ENCODE assay signal across 23 mouse cellular contexts in genomic region chr4:80691774-80692485, GRCm38 (mm10).
DNase-seq lines count a peak whose midpoint lies in the region; ATAC-seq lines count a peak whose summit lies in the region.
"Had no signal": no experiment of that assay in that cellular context is flagged by ENCODE, and none has a peak within 500 bp of the region (broad histone marks: within the 10 kb centered on the region; RNA-seq: fewer than 3 reads in every experiment).

No protein-coding gene starts in this region.

- H3K9me3 ChIP-seq in kidney, embryonic 15.5 days (replicated peaks): no peaks in the 10 kb centered on the region
- H3K9me3 ChIP-seq in limb, embryonic 13.5 days: no peaks in the 10 kb centered on the region
- H3K9me3 ChIP-seq in limb, embryonic 10.5 days (replicated peaks): no peaks in the 10 kb centered on the region
- H3K9me3 ChIP-seq: embryonic facial prominence, embryonic 13.5 days; embryonic facial prominence, embryonic 15.5 days; forebrain, embryonic 10.5 days; forebrain, embryonic 12.5 days had no signal

- H3K27me3 ChIP-seq in kidney, embryonic 15.5 days: no peaks in the 10 kb centered on the region
- no peaks in the 10 kb centered on the region for H3K27me3 ChIP-seq in limb, embryonic 13.5 days
- no peaks in the 10 kb centered on the region for H3K27me3 ChIP-seq in limb, embryonic 10.5 days (ENCODE audit: low read depth, poor library complexity, severe bottlenecking)
- H3K27me3 ChIP-seq: embryonic facial prominence, embryonic 13.5 days; embryonic facial prominence, embryonic 15.5 days; forebrain, embryonic 12.5 days had no signal

- H3K9ac ChIP-seq in kidney, embryonic 15.5 days: no peak overlapping the region
- no peak overlapping the region for H3K9ac ChIP-seq in limb, embryonic 13.5 days
- H3K9ac ChIP-seq: embryonic facial prominence, embryonic 13.5 days; embryonic facial prominence, embryonic 15.5 days; forebrain, embryonic 12.5 days had no signal

- no peaks in the 10 kb centered on the region for H3K36me3 ChIP-seq in kidney, embryonic 15.5 days
- no peaks in the 10 kb centered on the region for H3K36me3 ChIP-seq in limb, embryonic 13.5 days
- no peaks in the 10 kb centered on the region for H3K36me3 ChIP-seq in limb, embryonic 10.5 days
- H3K36me3 ChIP-seq: embryonic facial prominence, embryonic 13.5 days; embryonic facial prominence, embryonic 15.5 days; forebrain, embryonic 10.5 days; forebrain, embryonic 12.5 days had no signal

- peak overlapping the region; percentile 56; the same call in 1 of the 2 replicates for H3K27ac ChIP-seq in kidney, embryonic 15.5 days
- H3K27ac ChIP-seq in limb, embryonic 13.5 days: no peak overlapping the region
- no peak overlapping the region for H3K27ac ChIP-seq in limb, embryonic 10.5 days
- H3K27ac ChIP-seq: embryonic facial prominence, embryonic 13.5 days; embryonic facial prominence, embryonic 15.5 days; forebrain, embryonic 10.5 days; forebrain, embryonic 12.5 days had no signal

- 88% methylated on average over 3 of the region's 3 CpGs for WGBS in kidney, embryonic 15.5 days
- WGBS in limb, embryonic 13.5 days: 71% methylated on average over 3 of the region's 3 CpGs
- WGBS in limb, embryonic 10.5 days: 92% methylated on average over 3 of the region's 3 CpGs

- H3K4me2 ChIP-seq in kidney, embryonic 15.5 days: no peak overlapping the region
- H3K4me2 ChIP-seq in limb, embryonic 13.5 days (replicated peaks): no peak overlapping the region
- H3K4me2 ChIP-seq: embryonic facial prominence, embryonic 13.5 days; embryonic facial prominence, embryonic 15.5 days; forebrain, embryonic 12.5 days had no signal

- no peak overlapping the region for H3K4me3 ChIP-seq in kidney, embryonic 15.5 days (replicated peaks)
- H3K4me3 ChIP-seq in limb, embryonic 13.5 days: no peak overlapping the region
- no peak overlapping the region for H3K4me3 ChIP-seq in limb, embryonic 10.5 days
- H3K4me3 ChIP-seq: embryonic facial prominence, embryonic 13.5 days; embryonic facial prominence, embryonic 15.5 days; erythroblast, embryonic 14.5 days; forebrain, embryonic 10.5 days; forebrain, embryonic 12.5 days had no signal

- no peaks in the 10 kb centered on the region for H3K4me1 ChIP-seq in kidney, embryonic 15.5 days
- H3K4me1 ChIP-seq in limb, embryonic 13.5 days: no peaks in the 10 kb centered on the region
- H3K4me1 ChIP-seq in limb, embryonic 10.5 days: no peaks in the 10 kb centered on the region
- H3K4me1 ChIP-seq: embryonic facial prominence, embryonic 13.5 days; embryonic facial prominence, embryonic 15.5 days; forebrain, embryonic 10.5 days; forebrain, embryonic 12.5 days had no signal

- peak; percentile 54 for DNase-seq in kidney, adult 9 months
- DNase-seq in kidney, postnatal 14 days: no peak
- no peak for DNase-seq in kidney, postnatal 25 days
- no peak for DNase-seq in limb, embryonic 10.5 days (ENCODE audit: low spot score)
- no peak for DNase-seq in thymus, adult 18-20 months
- DNase-seq: adrenal gland, adult 2 months; adrenal gland, postnatal 10 days; adrenal gland, postnatal 25 days; cerebellum, adult 11 months; cerebellum, adult 18-20 months; cerebellum, adult 8-10 months; cerebellum, adult 9-11 months; cerebellum, postnatal 14 days; cerebellum, postnatal 36 days; embryo, embryonic 11 days had no signal

- peak; percentile 90 for ATAC-seq in kidney, embryonic 15.5 days (replicated peaks; ENCODE audit: low FRiP score)
- peak; percentile 59; the same call in 1 of the 2 replicates for ATAC-seq in limb, embryonic 13.5 days (ENCODE audit: low FRiP score, low read depth)
- ATAC-seq: forebrain, embryonic 14.5 days had no signal
